28 mouse cellular contexts compared by ENCODE assay signal in the genomic region with DNA sequence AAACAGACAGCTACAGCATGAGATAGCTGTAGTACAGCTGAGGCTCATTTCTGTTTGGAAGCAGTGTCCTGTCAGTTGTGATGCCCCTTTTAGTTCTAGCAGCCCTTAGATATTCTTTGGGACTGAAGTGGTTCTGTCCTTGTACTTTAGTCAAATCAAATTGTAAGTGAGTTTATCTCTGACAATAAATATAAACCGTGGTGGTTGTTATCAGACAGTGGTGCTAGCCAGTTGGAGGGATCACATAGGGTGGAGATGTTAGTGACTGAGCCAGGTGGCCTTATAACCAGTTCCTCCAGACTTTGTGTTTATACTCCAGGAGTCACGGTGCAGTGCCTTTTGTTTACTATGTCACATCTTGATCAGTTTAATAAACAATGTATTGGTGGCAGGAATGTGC. TPM values are rescaled to one million over a fixed set of nuclear protein-coding genes. Genes with fewer than 3 reads are reported as not detected.
A peak's percentile ranks its signal among the peaks of the same experiment; 100 is the strongest.
DNase-seq lines count a peak whose midpoint lies in the region; ATAC-seq and TF ChIP-seq lines count a peak whose summit lies in the region.
"Had no signal": no experiment of that assay in that cellular context is flagged by ENCODE, and none has a peak within 500 bp of the region (broad histone marks: within the 10 kb centered on the region; RNA-seq: fewer than 3 reads in every experiment).

No protein-coding gene starts in this region.

- no peaks in the 10 kb centered on the region for H3K27me3 ChIP-seq in stomach, embryonic 16.5 days (ENCODE audit: control insufficient read depth, insufficient read depth, low read length)
- no peaks in the 10 kb centered on the region for H3K27me3 ChIP-seq in stomach, postnatal 0 days (ENCODE audit: control insufficient read depth, insufficient read depth, low read length)
- H3K27me3 ChIP-seq in intestine, postnatal 0 days (replicated peaks; ENCODE audit: control insufficient read depth, insufficient read depth, low read length): no peaks in the 10 kb centered on the region
- no peaks in the 10 kb centered on the region for H3K27me3 ChIP-seq in liver, embryonic 15.5 days
- no peaks in the 10 kb centered on the region for H3K27me3 ChIP-seq in neural tube, embryonic 15.5 days (replicated peaks)
- H3K27me3 ChIP-seq: embryonic facial prominence, embryonic 13.5 days; hindbrain, embryonic 12.5 days; limb, embryonic 12.5 days; midbrain, embryonic 15.5 days; neural tube, embryonic 13.5 days had no signal

- H3K4me1 ChIP-seq in stomach, embryonic 16.5 days (ENCODE audit: control insufficient read depth, insufficient read depth, low read length): 0 out of 2 replicates have a peak, but pooled peaks cover 2% of the 10 kb centered on the region
- H3K4me1 ChIP-seq in stomach, postnatal 0 days (replicated peaks; ENCODE audit: control insufficient read depth, insufficient read depth): no peaks in the 10 kb centered on the region
- 0 out of 2 replicates have a peak, but pooled peaks cover 4% of the 10 kb centered on the region for H3K4me1 ChIP-seq in intestine, postnatal 0 days (replicated peaks; ENCODE audit: control insufficient read depth, insufficient read depth, low read length)
- peaks cover 94% of the 10 kb centered on the region for H3K4me1 ChIP-seq in liver, embryonic 15.5 days (replicated peaks)
- no peaks in the 10 kb centered on the region for H3K4me1 ChIP-seq in neural tube, embryonic 15.5 days
- H3K4me1 ChIP-seq: embryonic facial prominence, embryonic 13.5 days; hindbrain, embryonic 12.5 days; limb, embryonic 12.5 days; midbrain, embryonic 15.5 days; neural tube, embryonic 13.5 days had no signal

- H3K4me3 ChIP-seq in stomach, embryonic 16.5 days (replicated peaks; ENCODE audit: low read length): no peak overlapping the region
- H3K4me3 ChIP-seq in stomach, postnatal 0 days (ENCODE audit: low read depth, low read length): no peak overlapping the region
- H3K4me3 ChIP-seq in intestine, postnatal 0 days (ENCODE audit: low read depth, low read length): no peak overlapping the region
- peak overlapping the region; percentile 17 for H3K4me3 ChIP-seq in liver, embryonic 15.5 days (replicated peaks)
- H3K4me3 ChIP-seq in neural tube, embryonic 15.5 days (replicated peaks): no peak overlapping the region
- H3K4me3 ChIP-seq: embryonic facial prominence, embryonic 13.5 days; hindbrain, embryonic 12.5 days; limb, embryonic 12.5 days; midbrain, embryonic 15.5 days; myocyte; neural tube, embryonic 13.5 days had no signal

- H3K4me2 ChIP-seq in stomach, embryonic 16.5 days (ENCODE audit: low read depth, low read length): no peak overlapping the region
- H3K4me2 ChIP-seq in stomach, postnatal 0 days (replicated peaks; ENCODE audit: low read depth): no peak overlapping the region
- H3K4me2 ChIP-seq in intestine, postnatal 0 days (replicated peaks; ENCODE audit: low read depth): no peak overlapping the region
- H3K4me2 ChIP-seq in liver, embryonic 15.5 days: peak overlapping the region; percentile 57
- no peak overlapping the region for H3K4me2 ChIP-seq in neural tube, embryonic 15.5 days
- H3K4me2 ChIP-seq: embryonic facial prominence, embryonic 13.5 days; heart, embryonic 11.5 days; hindbrain, embryonic 12.5 days; limb, embryonic 12.5 days; midbrain, embryonic 15.5 days; neural tube, embryonic 13.5 days had no signal

- H3K9me3 ChIP-seq in stomach, embryonic 16.5 days (replicated peaks; ENCODE audit: control insufficient read depth, low read length): 0 out of 2 replicates have a peak, but pooled peaks cover 2% of the 10 kb centered on the region
- H3K9me3 ChIP-seq in stomach, postnatal 0 days (ENCODE audit: control insufficient read depth, low read length): no peaks in the 10 kb centered on the region
- no peaks in the 10 kb centered on the region for H3K9me3 ChIP-seq in intestine, postnatal 0 days (ENCODE audit: control insufficient read depth)
- H3K9me3 ChIP-seq in liver, embryonic 15.5 days (replicated peaks): no peaks in the 10 kb centered on the region
- no peaks in the 10 kb centered on the region for H3K9me3 ChIP-seq in neural tube, embryonic 15.5 days (replicated peaks)
- H3K9me3 ChIP-seq: embryonic facial prominence, embryonic 13.5 days; midbrain, embryonic 15.5 days; neural tube, embryonic 13.5 days had no signal

- no peak overlapping the region for H3K9ac ChIP-seq in stomach, embryonic 16.5 days (ENCODE audit: low read length)
- no peak overlapping the region for H3K9ac ChIP-seq in stomach, postnatal 0 days (ENCODE audit: low read length)
- H3K9ac ChIP-seq in intestine, postnatal 0 days (ENCODE audit: low read depth, low read length): no peak overlapping the region
- H3K9ac ChIP-seq in liver, embryonic 15.5 days: peak overlapping the region; percentile 49
- H3K9ac ChIP-seq in neural tube, embryonic 15.5 days (replicated peaks): no peak overlapping the region
- H3K9ac ChIP-seq: embryonic facial prominence, embryonic 13.5 days; hindbrain, embryonic 12.5 days; limb, embryonic 12.5 days; midbrain, embryonic 15.5 days; neural tube, embryonic 13.5 days had no signal

- no peak overlapping the region for H3K27ac ChIP-seq in stomach, embryonic 16.5 days (ENCODE audit: low read length)
- H3K27ac ChIP-seq in stomach, postnatal 0 days (replicated peaks): no peak overlapping the region
- no peak overlapping the region for H3K27ac ChIP-seq in intestine, postnatal 0 days (ENCODE audit: low read depth, low read length)
- H3K27ac ChIP-seq in liver, embryonic 15.5 days (replicated peaks): peak overlapping the region; percentile 98
- no peak overlapping the region for H3K27ac ChIP-seq in neural tube, embryonic 15.5 days (replicated peaks)
- H3K27ac ChIP-seq: embryonic facial prominence, embryonic 13.5 days; hindbrain, embryonic 12.5 days; limb, embryonic 12.5 days; midbrain, embryonic 15.5 days; neural tube, embryonic 13.5 days had no signal

- TF ChIP-seq EP300 in stomach, postnatal 0 days (optimal IDR thresholded peaks at IDR 0.05): no peak

- no peaks in the 10 kb centered on the region for H3K36me3 ChIP-seq in stomach, embryonic 16.5 days (ENCODE audit: control insufficient read depth, insufficient read depth, low read length)
- no peaks in the 10 kb centered on the region for H3K36me3 ChIP-seq in stomach, postnatal 0 days (ENCODE audit: control insufficient read depth, insufficient read depth, low read length)
- H3K36me3 ChIP-seq in intestine, postnatal 0 days (ENCODE audit: control insufficient read depth, insufficient read depth): no peaks in the 10 kb centered on the region
- peaks cover 29% of the 10 kb centered on the region for H3K36me3 ChIP-seq in liver, embryonic 15.5 days (replicated peaks)
- H3K36me3 ChIP-seq in neural tube, embryonic 15.5 days: no peaks in the 10 kb centered on the region
- H3K36me3 ChIP-seq: embryonic facial prominence, embryonic 13.5 days; hindbrain, embryonic 12.5 days; limb, embryonic 12.5 days; midbrain, embryonic 15.5 days; neural tube, embryonic 13.5 days had no signal

- 47% methylated on average over 2 of the region's 2 CpGs for WGBS in stomach, embryonic 16.5 days
- WGBS in stomach, postnatal 0 days: 40% methylated on average over 2 of the region's 2 CpGs
- WGBS in intestine, postnatal 0 days: 21% methylated on average over 2 of the region's 2 CpGs
- WGBS in liver, embryonic 15.5 days (ENCODE audit: insufficient replicate concordance): 16% methylated on average over 2 of the region's 2 CpGs
- WGBS in neural tube, embryonic 15.5 days: 85% methylated on average over 2 of the region's 2 CpGs

- ATAC-seq in stomach, embryonic 16.5 days (ENCODE audit: insufficient read depth, low FRiP score): peak; percentile 25; the same call in 1 of the 2 replicates
- no peak for ATAC-seq in stomach, postnatal 0 days (ENCODE audit: low FRiP score, low TSS enrichment)
- ATAC-seq in intestine, postnatal 0 days: peak; percentile 59
- ATAC-seq in liver, embryonic 15.5 days (ENCODE audit: insufficient read depth): peak; percentile 49
- no peak for ATAC-seq in neural tube, embryonic 15.5 days (ENCODE audit: low FRiP score)
- no peak for ATAC-seq in monocyte, adult 5-6 weeks (replicated peaks; ENCODE audit: insufficient number of reproducible peaks, low FRiP score, low TSS enrichment, poor library complexity, severe bottlenecking)
- ATAC-seq: forebrain, embryonic 16.5 days; midbrain, embryonic 15.5 days had no signal

- DNase-seq in stomach, postnatal 0 days (ENCODE audit: low spot score): no peak
- DNase-seq in urinary bladder, adult 18-20 months (ENCODE audit: low spot score in 2 of 2): no peak
- DNase-seq in layer of hippocampus, adult 9-10 months (ENCODE audit: low spot score): no peak
- DNase-seq: adrenal gland, adult 2 months; cerebellum, adult 2 months; cerebellum, postnatal 36 days; embryo, embryonic 11 days; gastrocnemius, postnatal 10 days; heart, adult 11 months; heart, postnatal 14 days; kidney, adult 2 months; kidney, postnatal 14 days; lung, adult 2 months; lung, postnatal 14 days; right cerebral cortex, adult 18-20 months had no signal

- TF ChIP-seq CTCF in stomach, postnatal 0 days (IDR thresholded peaks at IDR 0.05; ENCODE audit: low read depth): no peak
- TF ChIP-seq CTCF in intestine, postnatal 0 days (IDR thresholded peaks at IDR 0.05; ENCODE audit: low read depth): no peak

RNA-seq across cellular contexts. Expression of a gene that starts 13.7 kb away (rescaled TPM):
- polyA plus RNA-seq in stomach, embryonic 16.5 days (2015; fragmentation: Nextera tagmentation; extraction: Ambion mirVana): 3.7 and 4.1 TPM in 2 replicates
- 1.7 TPM in 2 replicates for polyA plus RNA-seq in stomach, postnatal 0 days (2015; fragmentation: Nextera tagmentation; extraction: Ambion mirVana)
- 2.1 and 2.2 TPM in 2 replicates for polyA plus RNA-seq in intestine, postnatal 0 days (2015; fragmentation: Nextera tagmentation; extraction: Ambion mirVana)
- polyA plus RNA-seq in liver, embryonic 15.5 days (2015; fragmentation: Nextera tagmentation; extraction: Ambion mirVana): 10.1 and 12.0 TPM in 2 replicates
- polyA plus RNA-seq in neural tube, embryonic 15.5 days (2015; fragmentation: Nextera tagmentation; extraction: Ambion mirVana): 16.4 and 18.0 TPM in 2 replicates
- 9.9 to 34.1 TPM (median 19.9 TPM) in 3 replicates for total RNA-seq in monocyte, adult 5-6 weeks (2017)

RNA-seq across cellular contexts. Expression of a gene that starts 29.4 kb away (rescaled TPM):
- polyA plus RNA-seq in stomach, embryonic 16.5 days (2015; fragmentation: Nextera tagmentation; extraction: Ambion mirVana): 510 and 591 TPM in 2 replicates
- 453 and 464 TPM in 2 replicates for polyA plus RNA-seq in stomach, postnatal 0 days (2015; fragmentation: Nextera tagmentation; extraction: Ambion mirVana)
- polyA plus RNA-seq in intestine, postnatal 0 days (2015; fragmentation: Nextera tagmentation; extraction: Ambion mirVana): 359 and 402 TPM in 2 replicates
- 294 and 338 TPM in 2 replicates for polyA plus RNA-seq in liver, embryonic 15.5 days (2015; fragmentation: Nextera tagmentation; extraction: Ambion mirVana)
- polyA plus RNA-seq in neural tube, embryonic 15.5 days (2015; fragmentation: Nextera tagmentation; extraction: Ambion mirVana): 343 and 391 TPM in 2 replicates
- total RNA-seq in monocyte, adult 5-6 weeks (2017): 599 to 801 TPM (median 613 TPM) in 3 replicates

RNA-seq across cellular contexts. Expression of a gene that starts 42.5 kb away (rescaled TPM):
- 14.4 and 14.7 TPM in 2 replicates for polyA plus RNA-seq in stomach, embryonic 16.5 days (2015; fragmentation: Nextera tagmentation; extraction: Ambion mirVana)
- polyA plus RNA-seq in stomach, postnatal 0 days (2015; fragmentation: Nextera tagmentation; extraction: Ambion mirVana): 11.8 and 15.0 TPM in 2 replicates
- 14.0 and 15.6 TPM in 2 replicates for polyA plus RNA-seq in intestine, postnatal 0 days (2015; fragmentation: Nextera tagmentation; extraction: Ambion mirVana)
- 9.1 and 9.2 TPM in 2 replicates for polyA plus RNA-seq in liver, embryonic 15.5 days (2015; fragmentation: Nextera tagmentation; extraction: Ambion mirVana)
- 18.2 and 20.0 TPM in 2 replicates for polyA plus RNA-seq in neural tube, embryonic 15.5 days (2015; fragmentation: Nextera tagmentation; extraction: Ambion mirVana)
- total RNA-seq in monocyte, adult 5-6 weeks (2017): 59.8 to 88.9 TPM (median 78.3 TPM) in 3 replicates

Comparison
In these comparisons a context has a peak if more than half of its experiments do, and no peak if none do; other contexts are left out.
1. ATAC-seq: peak in stomach, embryonic 16.5 days (single experiment), intestine, postnatal 0 days (single experiment) and liver, embryonic 15.5 days (single experiment); none in stomach, postnatal 0 days (single experiment), neural tube, embryonic 15.5 days (single experiment) and monocyte, adult 5-6 weeks (single experiment).